Mouse (Mus musculus) MN1 (cell line): Measurements from ENCODE around the gene Gm3147.
"Not testable (repeated sequence)": the region's sequence is repeated elsewhere in the genome, so short reads cannot be mapped to it uniquely, and the experiment has no call there.

ENCODE experiments used
- DNase-seq: peaks from one replicate; pipeline ENCODE4 v3.0.0-alpha.2; 2016; ENCODE audit warnings: low spot score

Gm3147 gene

GRCm38 (mm10) chr5:94616242-94616641, at the start of gene Gm3147:
TSS of gene Gm3147 (minus strand) at chr5:94616342.
- not testable (repeated sequence) for DNase-seq

- not testable (repeated sequence) for DNase-seq
Measured at GRCm38 (mm10) chr5:94648082-94648481, 31.9 kb upstream of the Gm3147 start, which contains the start of gene Gm6205. TSS of gene Gm6205 (plus strand) at chr5:94648382.

- not testable (repeated sequence) for DNase-seq
Measured at GRCm38 (mm10) chr5:94623679-94624078, 7.5 kb upstream of the Gm3147 start, which contains the start of gene Gm6509. TSS of gene Gm6509 (plus strand) at chr5:94623979.
